Mouse (Mus musculus): ENCODE data around the gene Pcnx.
"Not testable (repeated sequence)": the region's sequence is repeated elsewhere in the genome, so short reads cannot be mapped to it uniquely, and the experiment has no call there.

Pcnx gene

GRCm38 (mm10) chr12:81950016-81950415 lies 90.2 kb downstream of the Pcnx start:
- DNase-seq (ENCODE audit: extremely low spot score, low spot score) = no peak

GRCm38 (mm10) chr12:81958351-81958750 lies 98.5 kb downstream of the Pcnx start:
- no peak for DNase-seq (ENCODE audit: extremely low spot score, low spot score)

- no peak for DNase-seq (ENCODE audit: extremely low spot score, low spot score)
Observed at GRCm38 (mm10) chr12:81965416-81965815, 105.6 kb downstream of the Pcnx start.

GRCm38 (mm10) chr12:81971042-81971883 lies 111.4 kb downstream of the Pcnx start:
- no peak for DNase-seq (ENCODE audit: extremely low spot score, low spot score)

GRCm38 (mm10) chr12:81971884-81972362 lies 112.1 kb downstream of the Pcnx start:
- no peak for DNase-seq (ENCODE audit: extremely low spot score, low spot score)

- DNase-seq (ENCODE audit: extremely low spot score, low spot score) = no peak
Observed at GRCm38 (mm10) chr12:81974806-81975205, 115.0 kb downstream of the Pcnx start.

- DNase-seq (ENCODE audit: extremely low spot score, low spot score) = no peak
Observed at GRCm38 (mm10) chr12:81977346-81977745, 117.5 kb downstream of the Pcnx start.

- no peak for DNase-seq (ENCODE audit: extremely low spot score, low spot score)
Observed at GRCm38 (mm10) chr12:81979312-81979711, 119.5 kb downstream of the Pcnx start.

GRCm38 (mm10) chr12:81992106-81992505 lies 132.3 kb downstream of the Pcnx start:
- no peak for DNase-seq (ENCODE audit: extremely low spot score, low spot score)

GRCm38 (mm10) chr12:81992996-81993395 lies 133.2 kb downstream of the Pcnx start:
- DNase-seq (ENCODE audit: extremely low spot score, low spot score) = no peak

- no peak for DNase-seq (ENCODE audit: extremely low spot score, low spot score)
Observed at GRCm38 (mm10) chr12:81994911-81995667, 135.3 kb downstream of the Pcnx start.

GRCm38 (mm10) chr12:81996679-81997362 lies 137.0 kb downstream of the Pcnx start:
- no peak for DNase-seq (ENCODE audit: extremely low spot score, low spot score)

- DNase-seq (ENCODE audit: extremely low spot score, low spot score) = no peak
Observed at GRCm38 (mm10) chr12:81997497-81997896, 137.7 kb downstream of the Pcnx start.

- not testable (repeated sequence) for DNase-seq (ENCODE audit: extremely low spot score, low spot score)
Observed at GRCm38 (mm10) chr12:82002697-82003096, 142.9 kb downstream of the Pcnx start.

GRCm38 (mm10) chr12:82025901-82026633 lies 166.2 kb downstream of the Pcnx start:
- not testable (repeated sequence) for DNase-seq (ENCODE audit: extremely low spot score, low spot score)

- DNase-seq (ENCODE audit: extremely low spot score, low spot score) = not testable (repeated sequence)
Observed at GRCm38 (mm10) chr12:82033524-82033923, 173.7 kb downstream of the Pcnx start.

- not testable (repeated sequence) for DNase-seq (ENCODE audit: extremely low spot score, low spot score)
Observed at GRCm38 (mm10) chr12:82033973-82034372, 174.2 kb downstream of the Pcnx start.

GRCm38 (mm10) chr12:82044078-82044477 lies 184.3 kb downstream of the Pcnx start:
- not testable (repeated sequence) for DNase-seq (ENCODE audit: extremely low spot score, low spot score)
